Mouse (Mus musculus) midbrain, embryonic 12.5 days (tissue): ENCODE data around the gene Lpcat2. TPM values are rescaled to one million over a fixed set of nuclear protein-coding genes. Genes with fewer than 3 reads are reported as not detected.
A peak's percentile ranks its signal among the peaks of the same experiment; 100 is the strongest.

Experiments
- ATAC-seq: fragments of 200-750 bp; cut with Nextera tagmentation; 2 replicates; pipeline ENCODE4 v1.8.0; 2017; ENCODE audit warnings: low read depth, moderate TSS enrichment, moderate library complexity; ENCODE audit not compliant: low FRiP score
- H3K27ac ChIP-seq: fragments of 300-500 bp; sonication (generic); replicated peaks from 2 replicates; pipeline ENCODE4 v1.5.1; 2016; ENCODE audit warnings: mild to moderate bottlenecking
- H3K27me3 ChIP-seq: fragments of 300-500 bp; sonication (generic); 2 replicates; pipeline ENCODE4 v1.6.1; 2016; ENCODE audit warnings: mild to moderate bottlenecking
- H3K36me3 ChIP-seq: fragments of 300-500 bp; sonication (generic); 2 replicates; pipeline ENCODE4 v1.6.1; 2016
- H3K4me1 ChIP-seq: fragments of 300-500 bp; sonication (generic); 2 replicates; pipeline ENCODE4 v1.6.1; 2016
- H3K4me2 ChIP-seq: fragments of 300-500 bp; sonication (generic); replicated peaks from 2 replicates; pipeline ENCODE4 v1.6.1; 2016; ENCODE audit warnings: mild to moderate bottlenecking, moderate library complexity
- H3K4me3 ChIP-seq: fragments of 300-500 bp; sonication (generic); 2 replicates; pipeline ENCODE4 v1.5.1; 2016; ENCODE audit warnings: mild to moderate bottlenecking
- H3K9ac ChIP-seq: fragments of 300-500 bp; sonication (generic); replicated peaks from 2 replicates; pipeline ENCODE4 v1.6.1; 2016; ENCODE audit warnings: mild to moderate bottlenecking, moderate library complexity
- H3K9me3 ChIP-seq: fragments of 300-500 bp; sonication (generic); 2 replicates; pipeline ENCODE4 v1.6.1; 2016; ENCODE audit warnings: mild to moderate bottlenecking
- WGBS: fragments of 180-500 bp; shearing (Covaris S2); methylation state at CpG from one replicate; pipeline ENCODE4 v1.1.7; 2016; 5-methylcytosine and 5-hydroxymethylcytosine counted together
- polyA plus RNA-seq: library from polyadenylated mRNA; unstranded; fragments of >200 nt; fragmentation: Nextera tagmentation; extraction: Ambion mirVana; gene quantifications from 2 replicates; pipeline ENCODE4 v1.2.1, GENCODE M21; 2016

Lpcat2 gene
- polyA plus RNA-seq, 1 experiment from 2014 or later = 5.9 TPM

DNA sequence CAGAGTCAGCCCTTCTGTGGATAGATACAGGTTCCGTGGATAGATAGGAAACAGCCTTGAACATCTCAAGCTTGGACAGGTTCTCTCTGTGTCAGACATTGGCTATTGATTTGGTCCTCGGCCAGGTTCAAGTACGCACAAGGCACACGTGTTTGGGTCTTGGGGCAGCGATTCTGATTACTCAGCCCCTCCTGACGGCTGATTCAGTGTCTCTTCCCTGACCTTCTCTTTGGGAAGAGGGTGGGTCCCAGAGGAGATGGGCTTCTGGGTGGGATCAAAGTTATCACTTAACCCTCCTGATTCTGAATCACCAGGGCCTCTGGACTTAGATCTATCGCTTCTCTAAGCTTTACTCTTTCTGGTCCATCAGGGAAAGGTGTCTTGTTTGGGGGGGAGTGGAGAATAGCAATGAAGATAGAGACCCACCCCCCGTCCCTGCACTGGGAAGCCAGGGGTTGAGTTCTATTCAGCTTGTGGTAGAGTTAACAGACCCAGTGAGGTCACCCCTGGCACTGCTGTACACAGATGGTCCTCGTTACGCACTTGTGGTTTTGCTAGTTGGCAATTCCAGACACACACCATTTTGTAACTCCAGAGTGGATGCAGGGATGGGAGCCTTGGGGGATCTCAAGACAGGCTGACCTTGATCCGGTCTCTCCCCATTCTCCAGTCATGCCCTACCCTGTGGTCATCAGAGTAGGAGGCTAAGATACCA, 20.2 kb upstream of the Lpcat2 start:
- no peak for ATAC-seq

DNA sequence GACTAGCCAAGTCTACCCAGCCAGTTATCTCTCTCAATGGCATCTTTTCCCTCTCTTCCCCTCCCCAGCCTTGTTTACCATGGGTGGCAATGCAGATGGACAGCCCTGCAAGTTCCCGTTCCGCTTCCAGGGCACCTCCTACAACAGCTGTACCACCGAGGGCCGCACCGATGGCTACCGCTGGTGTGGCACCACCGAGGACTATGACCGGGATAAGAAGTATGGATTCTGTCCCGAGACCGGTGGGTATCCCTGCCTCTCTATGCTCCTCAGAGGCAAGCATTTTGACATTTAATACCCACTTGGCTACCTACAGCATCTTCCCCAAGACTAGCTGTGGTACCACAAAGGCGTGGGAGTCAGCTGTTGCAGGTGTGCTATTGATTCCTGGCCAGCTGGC, 19.2 kb upstream of the Lpcat2 start:
- Histone ChIP-seq H3K9me3 (no peaks in the 10 kb centered on the region), H3K4me2 (no peak overlapping the region), H3K27ac (no peak overlapping the region), H3K4me3 (no peak overlapping the region), H3K4me1 (no peaks in the 10 kb centered on the region), H3K36me3 (0 out of 2 replicates have a peak, but pooled peaks cover 6% of the 10 kb centered on the region), H3K9ac (no peak overlapping the region), H3K27me3 (no peaks in the 10 kb centered on the region)
- WGBS = 90% methylated on average over 11 of the region's 11 CpGs
- no peak for ATAC-seq

More for the DNA sequence above, 20.2 kb upstream of the Lpcat2 start:
- Histone ChIP-seq H3K4me2 (no peak overlapping the region), H3K36me3 (0 out of 2 replicates have a peak, but pooled peaks cover 6% of the 10 kb centered on the region), H3K27ac (no peak overlapping the region), H3K27me3 (no peaks in the 10 kb centered on the region), H3K4me1 (no peaks in the 10 kb centered on the region), H3K9ac (no peak overlapping the region), H3K4me3 (no peak overlapping the region), H3K9me3 (no peaks in the 10 kb centered on the region)
- WGBS = 88% methylated on average over 11 of the region's 11 CpGs

DNA sequence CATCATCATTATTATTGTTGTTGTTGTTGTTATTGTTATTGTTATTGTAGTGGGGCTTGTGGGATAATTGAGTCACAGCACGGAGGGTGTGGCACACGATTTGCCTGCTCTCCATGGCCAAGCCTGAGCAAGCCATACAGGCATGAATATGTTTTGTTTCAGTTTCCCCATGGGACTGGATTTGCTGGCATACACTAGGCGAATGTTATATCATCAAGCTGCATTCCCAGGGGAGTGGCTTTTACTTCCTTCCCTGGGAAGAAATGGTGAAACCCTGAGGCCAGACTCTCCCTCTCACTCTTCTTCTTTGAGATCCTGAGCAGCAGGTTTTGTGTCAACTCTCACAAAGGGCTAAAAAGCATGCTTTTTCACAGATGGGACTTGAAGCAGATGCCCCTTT, 16.5 kb upstream of the Lpcat2 start:
- Histone ChIP-seq H3K36me3 (no peaks in the 10 kb centered on the region), H3K9ac (no peak overlapping the region), H3K4me1 (no peaks in the 10 kb centered on the region), H3K9me3 (no peaks in the 10 kb centered on the region), H3K27me3 (no peaks in the 10 kb centered on the region), H3K4me3 (no peak overlapping the region), H3K4me2 (no peak overlapping the region), H3K27ac (no peak overlapping the region)
- ATAC-seq = no peak
- 90% methylated on average over 3 of the region's 3 CpGs for WGBS

DNA sequence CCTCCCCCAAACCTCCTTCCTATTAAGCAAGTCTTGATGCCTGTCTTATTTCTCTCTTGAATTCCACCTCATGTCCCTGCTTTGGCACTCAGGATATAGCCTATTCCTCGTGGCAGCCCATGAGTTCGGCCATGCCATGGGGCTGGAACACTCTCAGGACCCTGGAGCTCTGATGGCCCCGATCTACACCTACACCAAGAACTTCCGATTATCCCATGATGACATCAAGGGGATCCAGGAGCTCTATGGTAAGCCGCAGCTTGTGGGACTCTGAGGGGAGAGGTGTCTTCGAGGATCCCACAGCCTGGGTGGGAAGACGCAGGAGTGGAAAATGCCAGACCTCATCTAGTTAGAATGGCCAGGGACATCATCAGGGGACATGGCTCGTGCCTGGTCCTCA, 16.0 kb upstream of the Lpcat2 start:
- 95% methylated on average over 8 of the region's 8 CpGs for whole genome bisulfite sequencing
- H3K36me3 ChIP-seq = no peaks in the 10 kb centered on the region
- ATAC-seq = no peak
- H3K27me3 ChIP-seq = no peaks in the 10 kb centered on the region
- no peak overlapping the region for H3K4me2 ChIP-seq
- H3K9ac ChIP-seq = no peak overlapping the region
- no peaks in the 10 kb centered on the region for H3K4me1 ChIP-seq
- H3K9me3 ChIP-seq = no peaks in the 10 kb centered on the region
- H3K27ac ChIP-seq = no peak overlapping the region
- H3K4me3 ChIP-seq = no peak overlapping the region

DNA sequence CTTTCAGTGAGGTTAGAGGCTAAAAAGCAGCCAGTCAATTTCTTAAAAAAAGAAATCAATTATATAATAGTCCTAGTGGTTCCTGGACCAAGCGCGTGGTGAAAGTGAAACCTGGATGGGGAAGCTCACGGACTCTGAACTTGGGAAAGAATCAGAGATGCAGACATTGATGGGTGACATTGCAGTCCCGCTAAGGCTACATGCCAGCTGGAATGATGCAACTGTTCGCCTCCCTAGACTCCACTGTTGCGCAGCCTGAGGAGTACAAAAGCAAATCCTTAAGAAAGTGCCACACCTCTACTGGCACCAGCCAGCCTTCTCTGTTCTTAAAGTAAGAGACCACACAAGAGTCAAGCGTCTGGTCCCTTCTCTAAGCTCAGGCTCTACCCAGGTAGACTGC, 15.3 kb upstream of the Lpcat2 start:
- Histone ChIP-seq H3K27me3 (no peaks in the 10 kb centered on the region), H3K9me3 (no peaks in the 10 kb centered on the region), H3K4me1 (no peaks in the 10 kb centered on the region), H3K4me2 (no peak overlapping the region), H3K9ac (no peak overlapping the region), H3K36me3 (no peaks in the 10 kb centered on the region), H3K4me3 (no peak overlapping the region), H3K27ac (no peak overlapping the region)
- no peak for ATAC-seq
- WGBS = 96% methylated on average over 7 of the region's 7 CpGs

DNA sequence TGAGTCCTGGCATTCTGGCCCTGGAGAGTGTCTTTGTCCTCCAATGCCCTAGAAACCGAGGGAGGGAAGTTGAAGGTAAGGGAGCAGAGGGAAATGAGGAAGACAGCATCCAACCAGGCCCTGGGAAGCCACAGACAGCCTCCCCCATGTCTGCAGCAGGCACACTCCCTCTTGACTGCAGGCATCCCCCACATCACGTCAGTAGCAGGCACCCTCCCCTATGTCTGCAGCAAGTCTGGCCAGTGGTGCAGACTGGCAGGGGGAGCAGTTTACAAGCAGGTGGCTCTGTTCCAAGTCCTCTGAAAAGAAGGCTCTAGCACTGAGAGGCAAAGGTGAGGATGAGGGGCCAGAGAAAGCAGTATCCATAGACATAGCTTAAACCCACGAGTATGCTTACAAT, 8.5 kb upstream of the Lpcat2 start:
- Histone ChIP-seq H3K4me3 (no peak overlapping the region), H3K4me2 (no peak overlapping the region), H3K9ac (no peak overlapping the region), H3K4me1 (peaks cover 16% of the 10 kb centered on the region), H3K36me3 (no peaks in the 10 kb centered on the region), H3K27ac (0 out of 2 replicates have a peak overlapping the region, but pooled peaks have one; percentile 21), H3K9me3 (no peaks in the 10 kb centered on the region), H3K27me3 (no peaks in the 10 kb centered on the region)
- no peak for ATAC-seq
- 37% methylated on average over 3 of the region's 3 CpGs for WGBS

DNA sequence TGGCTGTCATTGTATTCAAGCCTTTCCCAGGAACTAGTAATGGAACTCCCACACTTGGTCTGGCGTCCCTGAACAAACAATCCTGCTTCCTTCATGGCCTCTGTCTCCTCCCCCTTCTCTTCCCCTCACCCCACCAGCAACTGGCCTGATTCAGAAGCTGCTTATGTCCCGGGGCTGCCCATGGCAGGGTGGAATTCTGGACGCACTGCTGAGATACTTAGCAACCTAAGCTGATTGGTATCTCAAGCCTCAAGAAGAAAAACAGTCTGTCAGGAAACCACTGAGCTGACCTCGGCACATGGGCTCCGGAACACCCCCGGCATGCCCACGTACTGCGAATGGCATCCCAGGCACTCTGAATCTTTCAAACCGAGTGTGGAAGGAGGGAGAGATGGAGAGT, 7.8 kb upstream of the Lpcat2 start:
- no peaks in the 10 kb centered on the region for H3K9me3 ChIP-seq
- ATAC-seq = no peak
- 44% methylated on average over 9 of the region's 9 CpGs for WGBS
- peaks cover 16% of the 10 kb centered on the region for H3K4me1 ChIP-seq
- H3K27ac ChIP-seq = peak overlapping the region; percentile 21; the same call in 1 of the 2 replicates
- H3K27me3 ChIP-seq = no peaks in the 10 kb centered on the region
- no peak overlapping the region for H3K4me2 ChIP-seq
- H3K4me3 ChIP-seq = no peak overlapping the region
- no peak overlapping the region for H3K9ac ChIP-seq
- H3K36me3 ChIP-seq = no peaks in the 10 kb centered on the region

DNA sequence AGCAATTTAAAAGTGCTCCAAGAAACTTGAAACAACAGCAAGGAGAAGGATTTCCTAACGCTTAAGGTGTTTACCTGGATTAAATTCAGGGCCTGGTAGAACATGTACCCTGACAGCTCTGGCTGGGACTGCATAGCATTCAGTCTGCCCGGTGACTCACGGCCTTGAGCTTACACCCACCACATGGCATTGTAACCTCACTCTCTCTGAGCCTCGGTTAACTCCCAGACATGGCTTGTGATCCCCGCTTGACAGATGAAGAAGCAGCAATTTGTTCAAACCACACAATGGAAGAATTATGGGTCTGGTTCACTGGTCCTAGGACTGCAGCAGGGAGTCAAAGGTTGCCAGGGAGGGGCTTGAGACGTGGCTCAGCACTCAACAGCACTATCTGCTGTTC, 5.9 kb upstream of the Lpcat2 start:
- H3K27ac ChIP-seq = no peak overlapping the region
- no peak for ATAC-seq
- H3K4me3 ChIP-seq = no peak overlapping the region
- H3K27me3 ChIP-seq = peaks cover 2% of the 10 kb centered on the region
- H3K36me3 ChIP-seq = no peaks in the 10 kb centered on the region
- 53% methylated on average over 6 of the region's 6 CpGs for WGBS
- no peak overlapping the region for H3K4me2 ChIP-seq
- H3K9me3 ChIP-seq = no peaks in the 10 kb centered on the region
- H3K9ac ChIP-seq = no peak overlapping the region
- peaks cover 16% of the 10 kb centered on the region for H3K4me1 ChIP-seq

DNA sequence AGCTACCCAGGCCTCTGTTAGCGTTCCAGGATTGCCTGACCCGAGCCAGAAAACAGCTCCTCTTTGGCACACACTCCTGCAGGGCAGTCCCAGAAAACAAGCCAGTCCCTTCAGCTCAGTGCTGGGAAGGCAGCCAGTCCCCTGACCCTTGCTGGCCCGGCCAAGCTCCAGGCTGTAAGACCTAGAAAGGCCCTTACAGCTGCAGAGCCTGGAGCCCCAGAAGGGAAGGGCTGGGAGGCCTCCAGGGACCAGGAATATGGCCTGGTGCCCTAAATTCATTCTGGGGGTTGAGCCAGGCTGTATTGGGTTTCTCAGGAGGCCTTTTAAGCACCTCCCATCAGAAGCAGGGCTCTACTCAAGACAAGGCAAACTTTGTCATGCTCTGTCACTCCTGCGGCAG, 4.9 kb upstream of the Lpcat2 start:
- 83% methylated on average over 4 of the region's 4 CpGs for WGBS
- H3K27me3 ChIP-seq = peaks cover 10% of the 10 kb centered on the region
- peaks cover 16% of the 10 kb centered on the region for H3K4me1 ChIP-seq
- no peaks in the 10 kb centered on the region for H3K36me3 ChIP-seq
- no peak overlapping the region for H3K27ac ChIP-seq
- no peak overlapping the region for H3K4me3 ChIP-seq
- H3K9me3 ChIP-seq = no peaks in the 10 kb centered on the region
- H3K4me2 ChIP-seq = no peak overlapping the region
- no peak overlapping the region for H3K9ac ChIP-seq
- ATAC-seq = no peak

DNA sequence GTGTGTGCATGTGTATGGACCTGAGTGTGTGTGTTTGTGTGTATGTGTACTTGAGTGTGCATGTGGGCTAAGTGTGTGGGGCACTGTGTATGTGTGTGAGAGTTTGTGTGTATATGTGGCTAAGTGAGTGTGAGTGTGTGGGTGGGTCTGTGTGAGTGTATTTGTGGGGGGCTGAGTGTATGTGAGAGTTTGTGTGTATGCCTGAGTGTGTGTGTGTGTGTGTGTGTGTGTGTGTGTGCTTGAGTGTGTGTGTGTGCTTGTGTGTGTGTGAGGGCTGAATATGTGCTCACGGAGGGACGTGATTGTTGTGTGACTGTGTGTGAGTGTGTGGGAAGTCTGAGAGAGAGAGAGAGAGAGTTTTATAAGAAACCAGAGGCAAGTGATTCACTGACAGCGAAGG, 3.8 kb upstream of the Lpcat2 start:
- Histone ChIP-seq H3K4me3 (no peak overlapping the region), H3K36me3 (no peaks in the 10 kb centered on the region), H3K9me3 (no peaks in the 10 kb centered on the region), H3K4me2 (no peak overlapping the region), H3K4me1 (peaks cover 15% of the 10 kb centered on the region), H3K27ac (no peak overlapping the region), H3K27me3 (peaks cover 22% of the 10 kb centered on the region), H3K9ac (no peak overlapping the region)
- ATAC-seq = no peak
- WGBS = 87% methylated on average over 3 of the region's 3 CpGs

DNA sequence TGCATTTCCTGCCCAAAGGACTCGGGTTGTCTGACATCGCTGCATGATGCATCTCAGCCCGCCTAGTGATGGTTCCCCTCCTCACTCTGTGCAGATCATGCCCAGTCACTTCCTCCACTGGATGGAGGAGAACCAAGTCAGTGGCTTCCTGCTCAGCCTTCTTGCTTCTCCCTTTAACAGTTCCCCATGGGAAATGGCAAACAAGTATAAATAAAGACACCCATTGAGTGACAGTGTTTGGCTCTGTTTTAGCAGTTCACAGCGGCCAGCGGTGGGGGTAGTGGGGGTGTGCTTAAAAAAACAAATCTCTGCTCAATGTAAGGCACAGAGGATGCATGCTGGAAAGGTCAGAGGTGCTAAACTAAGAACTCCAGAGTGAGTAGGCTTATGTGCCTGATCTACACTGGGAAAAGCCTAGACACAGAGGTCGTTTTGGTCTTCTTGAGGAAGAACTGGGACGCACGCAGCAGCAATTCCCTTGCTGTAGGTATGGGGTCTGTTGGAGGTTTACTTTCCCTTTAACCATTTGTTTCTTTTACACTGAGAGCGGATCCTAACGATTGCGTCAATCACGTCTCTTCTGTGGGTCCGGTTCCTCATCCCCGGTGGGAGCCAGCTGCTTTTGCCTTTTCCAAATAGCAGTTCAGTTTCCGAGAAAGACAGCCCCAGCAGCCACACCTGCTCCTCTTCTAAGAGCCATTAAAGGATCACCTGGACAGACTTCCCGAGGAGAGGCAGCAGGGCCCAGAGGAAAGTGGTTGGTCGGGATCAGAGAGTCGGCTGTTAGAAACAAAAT, 1.8 kb upstream of the Lpcat2 start:
- Histone ChIP-seq H3K4me2 (no peak overlapping the region), H3K9ac (no peak overlapping the region), H3K27ac (no peak overlapping the region), H3K36me3 (no peaks in the 10 kb centered on the region), H3K27me3 (peaks cover 24% of the 10 kb centered on the region), H3K4me3 (no peak overlapping the region), H3K9me3 (no peaks in the 10 kb centered on the region), H3K4me1 (0 out of 2 replicates have a peak, but pooled peaks cover 4% of the 10 kb centered on the region)
- ATAC-seq = no peak
- WGBS = 73% methylated on average over 18 of the region's 18 CpGs

DNA sequence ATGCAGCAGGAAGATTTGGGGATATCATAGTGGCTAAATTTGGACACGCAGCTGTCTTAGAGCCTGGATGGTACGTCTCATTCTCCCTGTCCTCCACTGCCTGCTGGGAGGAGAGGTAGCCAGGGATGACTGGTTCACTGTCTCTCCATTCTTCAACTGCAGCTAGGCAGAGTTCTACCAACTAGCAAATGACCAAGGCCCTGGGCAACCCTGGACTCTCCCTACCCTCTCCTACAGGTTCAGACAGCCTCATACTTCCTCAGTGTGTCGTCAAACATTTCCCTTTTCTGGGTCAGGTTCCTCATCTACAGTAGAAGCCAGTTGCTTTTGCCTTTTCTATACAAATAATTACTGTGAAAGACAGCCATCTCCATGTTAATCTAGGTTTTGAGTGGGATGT, 466 bp upstream of the Lpcat2 start:
- Histone ChIP-seq H3K4me2 (peak overlapping the region; percentile 86), H3K36me3 (no peaks in the 10 kb centered on the region), H3K4me1 (0 out of 2 replicates have a peak, but pooled peaks cover 4% of the 10 kb centered on the region), H3K9me3 (no peaks in the 10 kb centered on the region), H3K9ac (no peak overlapping the region), H3K27ac (no peak overlapping the region), H3K27me3 (peaks cover 24% of the 10 kb centered on the region), H3K4me3 (no peak overlapping the region; the same call in 1 of the 2 replicates)
- no peak for ATAC-seq
- WGBS = 89% methylated on average over 3 of the region's 3 CpGs
